In genomic region chr2:19415063-19415521, GRCm38 (mm10) we compare ENCODE assay signal across 7 mouse cellular contexts. TPM values are rescaled to one million over a fixed set of nuclear protein-coding genes. Genes with fewer than 3 reads are reported as not detected.
DNase-seq lines count a peak whose midpoint lies in the region; ATAC-seq lines count a peak whose summit lies in the region.

No protein-coding gene starts in this region.

- 0% methylated on average over 6 of the region's 6 CpGs for WGBS in heart, embryonic 10.5 days
- WGBS in liver, embryonic 16.5 days (ENCODE audit: insufficient replicate concordance): under 1% methylated on average over 6 of the region's 6 CpGs
- WGBS in neural tube, embryonic 12.5 days: 2% methylated on average over 6 of the region's 6 CpGs

- no peak overlapping the region for H3K27ac ChIP-seq in heart, embryonic 10.5 days
- H3K27ac ChIP-seq in liver, embryonic 16.5 days (ENCODE audit: low read length): no peak overlapping the region
- no peak overlapping the region for H3K27ac ChIP-seq in neural tube, embryonic 12.5 days

- peak overlapping the region; percentile 49 for H3K4me2 ChIP-seq in liver, embryonic 16.5 days (ENCODE audit: low read depth, low read length)
- peak overlapping the region; percentile 59 for H3K4me2 ChIP-seq in neural tube, embryonic 12.5 days (replicated peaks)

- H3K27me3 ChIP-seq in heart, embryonic 10.5 days (ENCODE audit: insufficient read depth, poor library complexity, severe bottlenecking): peaks cover 26% of the 10 kb centered on the region
- no peaks in the 10 kb centered on the region for H3K27me3 ChIP-seq in liver, embryonic 16.5 days (ENCODE audit: control insufficient read depth, insufficient read depth, low read depth, low read length)
- 0 out of 2 replicates have a peak, but pooled peaks cover 9% of the 10 kb centered on the region for H3K27me3 ChIP-seq in neural tube, embryonic 12.5 days (replicated peaks)

- ATAC-seq in liver, embryonic 16.5 days (ENCODE audit: low read depth): no peak
- ATAC-seq in neural tube, embryonic 12.5 days (ENCODE audit: low FRiP score, low read depth): peak; percentile 60

- no peaks in the 10 kb centered on the region for H3K36me3 ChIP-seq in heart, embryonic 10.5 days
- H3K36me3 ChIP-seq in liver, embryonic 16.5 days (ENCODE audit: control insufficient read depth, insufficient read depth): no peaks in the 10 kb centered on the region
- H3K36me3 ChIP-seq in neural tube, embryonic 12.5 days: no peaks in the 10 kb centered on the region

- H3K4me1 ChIP-seq in heart, embryonic 10.5 days: no peaks in the 10 kb centered on the region
- H3K4me1 ChIP-seq in liver, embryonic 16.5 days (ENCODE audit: control insufficient read depth, low read depth, low read length): peaks cover 3% of the 10 kb centered on the region; the same call in 1 of the 2 replicates
- H3K4me1 ChIP-seq in neural tube, embryonic 12.5 days: 0 out of 2 replicates have a peak, but pooled peaks cover 3% of the 10 kb centered on the region

- no peaks in the 10 kb centered on the region for H3K9me3 ChIP-seq in heart, embryonic 10.5 days
- H3K9me3 ChIP-seq in liver, embryonic 16.5 days (replicated peaks; ENCODE audit: control insufficient read depth, low read length): no peaks in the 10 kb centered on the region
- H3K9me3 ChIP-seq in neural tube, embryonic 12.5 days: no peaks in the 10 kb centered on the region

- no peak overlapping the region for H3K9ac ChIP-seq in liver, embryonic 16.5 days (ENCODE audit: low read depth, low read length)
- H3K9ac ChIP-seq in neural tube, embryonic 12.5 days: no peak overlapping the region

- peak; percentile 29 to 61 for DNase-seq in CD8-positive naive resting alpha-beta T cell, adult 2 months (ENCODE audit: low read depth in 2 of 2, low spot score in 2 of 2)
- DNase-seq in MN1 (ENCODE audit: low spot score): peak; percentile 75
- DNase-seq in embryo, embryonic 10.5 days (ENCODE audit: low spot score): peak; percentile 95
- peak; percentile 72 for DNase-seq in heart, embryonic 10.5 days (ENCODE audit: low spot score)
- DNase-seq in kidney, adult 9 months: peak; percentile 84

- peak overlapping the region; percentile 33 for H3K4me3 ChIP-seq in heart, embryonic 10.5 days
- no peak overlapping the region for H3K4me3 ChIP-seq in liver, embryonic 16.5 days (ENCODE audit: low read depth, low read length)
- peak overlapping the region; percentile 7; the same call in 1 of the 2 replicates for H3K4me3 ChIP-seq in neural tube, embryonic 12.5 days

RNA-seq across cellular contexts. Expression of gene Ptf1a, which starts 30.4 kb away (rescaled TPM):
- polyA plus RNA-seq in heart, embryonic 10.5 days (2016; fragmentation: Nextera tagmentation; extraction: Ambion mirVana): not detected in 2 replicates
- 0.32 TPM in 1 of 2 replicates, not detected in the other for polyA plus RNA-seq in liver, embryonic 16.5 days (2015; fragmentation: Nextera tagmentation; extraction: Ambion mirVana)
- 7.7 and 10.0 TPM in 2 replicates for polyA plus RNA-seq in neural tube, embryonic 12.5 days (2016; fragmentation: Nextera tagmentation; extraction: Ambion mirVana)

RNA-seq across cellular contexts. Expression of gene Msrb2, which starts 43.9 kb away (rescaled TPM):
- 23.9 and 29.6 TPM in 2 replicates for polyA plus RNA-seq in heart, embryonic 10.5 days (2016; fragmentation: Nextera tagmentation; extraction: Ambion mirVana)
- polyA plus RNA-seq in liver, embryonic 16.5 days (2015; fragmentation: Nextera tagmentation; extraction: Ambion mirVana): 8.0 and 8.6 TPM in 2 replicates
- 12.6 and 13.2 TPM in 2 replicates for polyA plus RNA-seq in neural tube, embryonic 12.5 days (2016; fragmentation: Nextera tagmentation; extraction: Ambion mirVana)

Comparison
In these comparisons a context has a peak if more than half of its experiments do, and no peak if none do; other contexts are left out.
1. DNase-seq: peak in every context shown above with its lines; median percentile 95 in embryo, embryonic 10.5 days; 84 in kidney, adult 9 months; 75 in MN1; 72 in heart, embryonic 10.5 days; 45 in CD8-positive naive resting alpha-beta T cell, adult 2 months.